Mouse (Mus musculus) embryonic facial prominence, embryonic 10.5 days (tissue): ENCODE results near the gene Irf2. TPM values are rescaled to one million over a fixed set of nuclear protein-coding genes. Genes with fewer than 3 reads are reported as not detected.

Experiments
- DNase-seq: peaks from one replicate; pipeline ENCODE4 v3.0.0-alpha.2; 2017; ENCODE audit warnings: low spot score
- H3K27ac ChIP-seq: fragments of 300-500 bp; sonication (generic); replicated peaks from 2 replicates; pipeline ENCODE4 v1.5.1; 2016; ENCODE audit warnings: mild to moderate bottlenecking
- H3K27me3 ChIP-seq: fragments of 300-500 bp; sonication (generic); replicated peaks from 2 replicates; pipeline ENCODE4 v1.6.1; 2016; ENCODE audit warnings: low read depth, mild to moderate bottlenecking; ENCODE audit not compliant: poor library complexity, severe bottlenecking
- H3K36me3 ChIP-seq: fragments of 300-500 bp; sonication (generic); replicated peaks from 2 replicates; pipeline ENCODE4 v1.6.1; 2016; ENCODE audit warnings: mild to moderate bottlenecking, moderate library complexity
- H3K4me1 ChIP-seq: fragments of 300-500 bp; sonication (generic); 2 replicates; pipeline ENCODE4 v1.6.1; 2016
- H3K4me3 ChIP-seq: fragments of 300-500 bp; sonication (generic); 2 replicates; pipeline ENCODE4 v1.5.1; 2016; ENCODE audit warnings: mild to moderate bottlenecking, moderate library complexity
- H3K9me3 ChIP-seq: fragments of 300-500 bp; sonication (generic); 2 replicates; pipeline ENCODE4 v1.6.1; 2016; ENCODE audit warnings: mild to moderate bottlenecking
- WGBS: fragments of 180-500 bp; shearing (Covaris S2); methylation state at CpG from one replicate; pipeline ENCODE4 v1.1.7; 2016; 5-methylcytosine and 5-hydroxymethylcytosine counted together
- polyA plus RNA-seq: library from polyadenylated mRNA; unstranded; fragments of >200 nt; fragmentation: Nextera tagmentation; extraction: Ambion mirVana; gene quantifications from 2 replicates; pipeline ENCODE4 v1.2.1, GENCODE M21; 2016

The Irf2 gene
- polyA plus RNA-seq, 1 experiment from 2014 or later = 9.7 TPM

DNA sequence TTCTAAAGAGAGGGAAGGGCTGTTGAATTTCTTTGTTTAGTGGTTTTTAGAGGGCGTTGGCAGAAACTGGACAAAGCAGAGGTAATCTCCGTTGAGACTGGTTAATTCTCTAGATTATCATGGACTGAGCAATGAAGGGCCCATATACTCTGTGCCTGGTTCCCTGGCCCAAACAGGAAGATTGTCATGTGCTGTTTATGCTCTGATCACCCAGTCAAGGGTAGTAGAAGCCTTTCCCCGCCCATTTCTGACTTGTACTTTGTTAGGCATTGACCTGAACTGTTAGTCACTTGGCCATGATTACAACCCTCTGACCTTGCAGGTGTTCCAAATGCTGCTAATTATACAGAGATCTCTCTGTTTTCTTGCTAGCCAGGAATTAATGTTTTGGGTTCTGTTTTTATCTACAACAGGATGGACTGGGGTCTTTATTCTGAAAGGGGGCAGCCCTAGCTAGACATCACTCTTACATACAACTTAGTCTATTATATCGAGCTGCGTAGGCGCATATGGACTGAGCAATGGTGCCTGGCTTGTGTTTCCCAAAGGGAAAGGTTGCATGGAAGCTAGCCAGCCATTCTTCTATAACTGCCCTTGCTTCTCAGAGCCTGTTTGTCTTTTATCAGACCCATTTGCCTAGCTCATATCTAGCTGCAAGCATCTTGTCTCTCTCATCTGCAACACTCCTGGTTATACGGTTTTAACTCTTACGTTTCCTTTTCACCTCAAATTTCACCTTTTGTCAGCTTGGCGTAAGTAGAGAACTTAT lies 143.9 kb downstream of the Irf2 start:
- Histone ChIP-seq H3K4me3 (no peak overlapping the region), H3K36me3 (no peaks in the 10 kb centered on the region), H3K4me1 (peaks cover 19% of the 10 kb centered on the region), H3K27ac (no peak overlapping the region), H3K27me3 (no peaks in the 10 kb centered on the region), H3K9me3 (no peaks in the 10 kb centered on the region)
- WGBS = 88% methylated on average over 9 of the region's 9 CpGs
- no peak for DNase-seq

DNA sequence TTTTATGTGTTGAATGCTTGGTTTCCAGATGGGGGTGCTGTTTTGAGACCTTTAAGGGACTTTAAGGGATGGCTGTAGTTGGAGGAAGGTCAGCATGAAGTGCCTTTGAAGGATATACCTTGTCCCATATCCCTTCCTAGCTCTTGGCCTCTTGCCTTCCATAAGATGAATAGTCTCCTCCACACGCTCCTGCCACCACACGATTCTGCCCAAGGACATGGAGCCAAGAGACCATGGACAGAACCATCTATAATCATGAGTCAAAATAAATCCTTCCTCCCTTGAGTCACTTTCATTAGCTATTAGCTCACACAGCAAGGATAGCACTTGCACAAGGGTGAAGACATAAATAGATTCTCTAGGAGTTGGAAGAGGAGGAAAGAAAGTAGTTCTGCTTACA lies 146.3 kb downstream of the Irf2 start:
- no peak overlapping the region for H3K27ac ChIP-seq
- no peak for DNase-seq
- no peaks in the 10 kb centered on the region for H3K27me3 ChIP-seq
- H3K9me3 ChIP-seq = no peaks in the 10 kb centered on the region
- no peak overlapping the region for H3K4me3 ChIP-seq
- 91% methylated on average over 2 of the region's 2 CpGs for WGBS
- H3K4me1 ChIP-seq = peaks cover 24% of the 10 kb centered on the region
- no peaks in the 10 kb centered on the region for H3K36me3 ChIP-seq

DNA sequence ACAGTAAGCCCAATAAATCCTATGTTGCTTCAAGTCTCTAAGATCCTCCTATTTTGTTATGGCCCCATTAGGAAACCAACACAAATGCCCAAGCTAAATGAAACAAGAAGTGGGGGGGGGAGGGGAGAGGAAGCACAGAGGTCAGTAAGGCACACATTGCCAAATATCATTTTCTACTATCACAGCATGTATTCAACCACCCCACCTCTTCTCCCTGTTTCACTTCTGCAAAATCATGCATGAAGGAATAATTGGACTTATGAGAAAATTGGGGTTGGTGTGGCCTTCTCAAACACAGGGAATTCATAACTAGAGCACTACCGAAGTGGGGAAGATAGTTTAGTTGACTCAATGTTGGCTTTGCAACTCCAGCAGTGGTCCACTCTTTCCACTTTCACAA lies 146.7 kb downstream of the Irf2 start:
- 94% methylated on average over 1 of the region's 1 CpGs for WGBS
- no peaks in the 10 kb centered on the region for H3K9me3 ChIP-seq
- H3K36me3 ChIP-seq = no peaks in the 10 kb centered on the region
- no peaks in the 10 kb centered on the region for H3K27me3 ChIP-seq
- no peak overlapping the region for H3K27ac ChIP-seq
- no peak overlapping the region for H3K4me3 ChIP-seq
- H3K4me1 ChIP-seq = peaks cover 24% of the 10 kb centered on the region
- no peak for DNase-seq

DNA sequence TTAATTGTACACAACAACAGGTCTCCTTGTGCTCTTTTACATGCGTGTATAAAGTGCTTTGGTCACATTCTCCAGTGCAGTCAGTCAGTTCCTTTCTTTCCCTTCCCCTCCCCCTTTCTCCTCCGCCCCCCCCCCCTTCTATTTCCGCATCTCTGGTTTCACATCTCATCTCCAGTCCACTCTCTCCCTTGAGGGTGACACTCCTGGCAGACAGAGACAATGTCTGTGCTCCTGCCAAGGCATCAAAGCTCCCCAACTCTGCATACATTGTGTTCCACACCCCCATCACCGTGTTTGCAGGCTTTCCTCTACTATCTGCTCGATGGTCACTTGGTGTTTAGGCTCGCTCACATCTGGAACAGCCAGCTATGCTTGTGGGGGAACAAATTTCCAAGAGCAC lies 147.9 kb downstream of the Irf2 start:
- 75% methylated on average over 6 of the region's 6 CpGs for WGBS
- Histone ChIP-seq H3K4me1 (peaks cover 27% of the 10 kb centered on the region), H3K36me3 (no peaks in the 10 kb centered on the region), H3K4me3 (no peak overlapping the region), H3K27ac (no peak overlapping the region), H3K27me3 (no peaks in the 10 kb centered on the region), H3K9me3 (no peaks in the 10 kb centered on the region)
- DNase-seq = no peak

DNA sequence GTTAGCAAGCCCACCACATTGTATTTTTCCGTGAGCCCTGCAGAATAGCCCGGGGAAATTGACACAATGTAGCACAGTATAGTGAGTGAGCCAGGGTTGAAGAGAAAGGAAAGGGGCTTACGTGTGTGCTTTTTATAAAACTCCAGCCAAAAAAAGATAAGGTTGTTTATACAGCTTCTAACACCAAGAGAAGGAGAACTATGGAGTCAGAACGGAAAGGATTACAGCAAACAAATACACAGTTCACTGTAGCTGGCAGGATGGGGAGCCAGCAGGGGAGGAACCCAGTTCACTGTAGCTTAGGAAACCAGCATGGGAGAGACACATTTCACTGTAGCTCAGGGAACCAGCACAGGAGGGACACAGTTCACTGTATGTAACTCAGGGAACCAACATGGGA lies 149.0 kb downstream of the Irf2 start:
- H3K27ac ChIP-seq = no peak overlapping the region
- peaks cover 23% of the 10 kb centered on the region for H3K4me1 ChIP-seq
- H3K27me3 ChIP-seq = no peaks in the 10 kb centered on the region
- H3K9me3 ChIP-seq = no peaks in the 10 kb centered on the region
- no peak overlapping the region for H3K4me3 ChIP-seq
- no peaks in the 10 kb centered on the region for H3K36me3 ChIP-seq
- DNase-seq = no peak
- 71% methylated on average over 4 of the region's 4 CpGs for WGBS

DNA sequence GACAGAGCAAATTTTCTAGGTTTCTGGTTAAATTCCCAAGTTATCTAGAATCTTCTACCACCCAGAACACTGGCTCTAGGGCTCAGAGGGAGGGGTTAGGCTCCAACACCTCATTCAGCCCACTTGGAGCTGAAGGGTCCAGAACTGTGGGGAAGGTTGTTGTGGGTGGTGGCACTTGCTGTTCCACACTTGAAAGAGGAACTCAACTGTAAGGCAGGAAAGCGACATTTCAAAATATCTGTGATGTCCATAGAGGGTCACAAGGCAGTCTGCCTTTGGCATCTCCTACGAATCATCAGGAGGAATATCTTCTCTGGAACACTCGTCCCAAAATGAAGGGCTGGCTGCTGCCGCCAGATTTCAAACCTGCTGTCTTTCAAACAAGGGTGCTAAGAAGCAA lies 150.7 kb downstream of the Irf2 start:
- Histone ChIP-seq H3K4me1 (peaks cover 23% of the 10 kb centered on the region), H3K27ac (no peak overlapping the region), H3K36me3 (no peaks in the 10 kb centered on the region), H3K27me3 (no peaks in the 10 kb centered on the region), H3K4me3 (no peak overlapping the region), H3K9me3 (no peaks in the 10 kb centered on the region)
- WGBS = 89% methylated on average over 4 of the region's 4 CpGs
- DNase-seq = no peak

DNA sequence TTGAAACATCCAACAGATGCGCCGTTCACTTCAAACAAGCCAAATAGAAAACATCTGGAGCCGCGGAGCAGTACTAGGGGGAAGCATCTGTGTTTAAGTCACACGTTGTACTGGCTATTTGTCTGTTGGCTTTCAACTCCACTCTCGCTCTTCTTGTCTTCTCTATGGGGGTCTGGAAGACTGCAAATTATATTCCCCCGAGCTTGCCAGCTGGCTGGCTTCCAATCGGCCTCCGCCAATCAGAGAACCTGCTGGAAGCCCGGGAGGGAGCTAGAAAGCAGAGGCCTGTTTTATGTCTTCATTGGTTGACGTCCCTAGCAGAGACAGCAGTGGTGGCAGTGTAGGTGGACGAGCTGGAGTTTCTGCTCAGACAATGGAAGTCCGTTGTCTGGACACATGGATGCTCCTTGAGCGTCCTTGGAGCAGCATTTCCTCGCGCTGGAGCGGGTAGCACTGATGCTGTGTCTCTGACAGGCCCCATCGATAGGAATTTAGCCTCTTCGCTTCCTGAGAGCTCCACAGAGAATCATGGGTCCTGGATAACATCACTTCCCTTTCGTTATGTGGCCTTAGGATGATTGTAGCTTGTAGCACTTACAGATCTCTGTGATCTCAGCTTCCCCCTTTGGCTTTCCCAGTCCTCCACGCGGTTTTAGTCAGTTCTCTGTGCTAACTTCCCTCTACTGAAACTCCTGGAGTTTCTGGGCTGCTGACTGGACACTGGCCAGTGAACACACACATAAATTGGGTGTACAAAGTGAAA lies 153.2 kb downstream of the Irf2 start:
- no peaks in the 10 kb centered on the region for H3K9me3 ChIP-seq
- DNase-seq = peak; percentile 65
- H3K36me3 ChIP-seq = no peaks in the 10 kb centered on the region
- peak overlapping the region; percentile 59; the same call in 1 of the 2 replicates for H3K27ac ChIP-seq
- WGBS = 72% methylated on average over 22 of the region's 22 CpGs
- H3K27me3 ChIP-seq = no peaks in the 10 kb centered on the region
- H3K4me1 ChIP-seq = peaks cover 16% of the 10 kb centered on the region
- no peak overlapping the region for H3K4me3 ChIP-seq

DNA sequence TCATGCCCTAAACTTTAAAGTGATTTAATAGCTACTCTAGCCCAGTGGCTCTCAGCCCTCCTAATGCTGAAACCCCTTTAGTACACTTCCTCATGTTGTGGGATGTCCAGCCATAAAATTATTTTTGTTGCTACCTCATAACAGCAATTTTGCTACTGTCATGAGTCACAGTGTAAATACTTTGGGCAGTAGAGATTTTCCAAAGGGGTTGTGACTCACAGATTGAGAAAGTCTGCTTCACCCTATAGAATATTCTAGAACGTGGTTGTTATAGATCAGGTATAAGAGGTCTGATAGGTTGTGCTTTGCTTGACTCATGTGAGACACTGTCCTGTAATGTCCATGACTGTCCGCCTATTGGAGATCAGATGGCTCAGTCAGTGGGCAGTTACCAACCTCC lies 154.9 kb downstream of the Irf2 start:
- H3K27me3 ChIP-seq = no peaks in the 10 kb centered on the region
- H3K9me3 ChIP-seq = no peaks in the 10 kb centered on the region
- no peak overlapping the region for H3K27ac ChIP-seq
- H3K4me3 ChIP-seq = no peak overlapping the region
- 92% methylated on average over 2 of the region's 2 CpGs for WGBS
- no peak for DNase-seq
- H3K4me1 ChIP-seq = peaks cover 20% of the 10 kb centered on the region
- H3K36me3 ChIP-seq = no peaks in the 10 kb centered on the region

DNA sequence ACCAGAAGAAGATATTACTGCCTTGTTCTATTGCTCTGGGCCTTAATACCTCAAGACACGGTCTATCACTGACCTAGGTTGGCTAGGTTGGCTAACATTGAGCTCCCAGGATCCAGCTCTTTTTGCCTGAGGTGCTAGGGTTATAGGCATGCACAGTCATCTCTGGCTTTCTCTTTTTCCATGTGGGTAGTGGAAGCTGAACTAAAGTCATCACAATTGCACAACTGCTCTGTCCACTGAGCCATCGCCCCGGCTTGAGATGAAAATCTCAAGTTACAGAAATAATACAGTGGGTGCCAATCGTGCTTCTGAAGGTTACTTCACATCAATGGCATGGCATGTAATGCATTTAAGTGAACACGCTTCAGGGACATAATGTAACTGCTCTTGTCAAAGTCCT lies 156.5 kb downstream of the Irf2 start:
- Histone ChIP-seq H3K4me1 (peaks cover 17% of the 10 kb centered on the region), H3K36me3 (no peaks in the 10 kb centered on the region), H3K27ac (no peak overlapping the region), H3K27me3 (no peaks in the 10 kb centered on the region), H3K9me3 (no peaks in the 10 kb centered on the region), H3K4me3 (no peak overlapping the region)
- 93% methylated on average over 5 of the region's 5 CpGs for WGBS
- DNase-seq = no peak

DNA sequence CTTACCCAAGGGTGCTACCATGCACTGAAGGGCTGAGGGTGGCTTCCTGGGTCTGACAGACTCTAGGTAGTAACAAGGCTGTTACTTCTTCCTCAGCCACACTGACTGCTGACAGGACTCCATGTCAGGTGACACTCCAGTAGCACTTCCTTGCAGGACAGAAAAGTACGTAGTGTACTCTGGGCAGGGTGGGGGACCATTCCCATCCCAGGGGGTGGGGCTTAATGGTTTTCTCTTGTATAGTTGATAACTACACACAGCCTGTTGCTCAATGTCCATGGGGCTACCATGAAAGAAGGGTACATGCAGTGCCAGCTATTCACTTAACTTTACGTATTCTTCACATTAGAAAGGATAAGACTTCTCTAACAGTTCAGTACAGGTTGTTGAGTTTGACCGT lies 157.2 kb downstream of the Irf2 start:
- Histone ChIP-seq H3K27me3 (no peaks in the 10 kb centered on the region), H3K4me1 (peaks cover 17% of the 10 kb centered on the region), H3K36me3 (no peaks in the 10 kb centered on the region), H3K9me3 (no peaks in the 10 kb centered on the region), H3K27ac (no peak overlapping the region), H3K4me3 (no peak overlapping the region)
- DNase-seq = no peak
- 92% methylated on average over 3 of the region's 3 CpGs for whole genome bisulfite sequencing

Other genes with a start within 250 kb of the Irf2 start
- 30.0 and 30.7 TPM in 2 replicates for gene Cenpu, start 187.7 kb upstream of the Irf2 start, polyA plus RNA-seq
- 8.3 and 10.0 TPM in 2 replicates for gene Primpol, start 122.5 kb upstream of the Irf2 start, polyA plus RNA-seq
- 139 and 149 TPM in 2 replicates for gene Casp3, start 122.4 kb upstream of the Irf2 start, polyA plus RNA-seq
- gene Enpp6, start 247.2 kb downstream of the Irf2 start, polyA plus RNA-seq = 0.10 TPM in 1 of 2 replicates, not detected in the other